Mouse (Mus musculus): ENCODE data around the gene Creb5. TPM values are rescaled to one million over a fixed set of nuclear protein-coding genes. Genes with fewer than 3 reads are reported as not detected.

Creb5 gene
- polyA plus RNA-seq, 1 experiment: 1.5 TPM

DNA sequence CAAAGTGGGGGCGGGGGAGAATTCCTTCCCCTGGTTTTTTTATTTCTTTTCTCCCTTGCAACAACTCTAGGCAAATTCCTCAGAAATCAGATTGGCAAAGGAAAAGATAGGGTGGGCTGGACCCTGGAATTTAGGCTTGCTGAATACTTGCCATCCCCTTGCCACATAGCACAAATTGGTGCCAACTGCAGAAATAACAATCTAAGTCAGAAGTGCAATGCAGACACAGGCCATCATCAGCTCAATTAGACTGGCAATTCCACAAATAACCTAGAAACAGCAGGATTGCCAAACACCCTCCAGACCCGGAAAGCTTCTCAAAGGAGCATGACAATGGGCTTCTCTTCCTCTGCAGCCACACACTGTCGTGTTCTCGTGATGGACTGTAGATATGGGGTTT lies 15.4 kb upstream of the Creb5 start:
- Histone ChIP-seq H3K79me2 (ENCODE audit: control insufficient read depth, insufficient read depth) (no peaks in the 10 kb centered on the region), H3K4me3 (ENCODE audit: insufficient read depth, poor library complexity, severe bottlenecking) (no peak overlapping the region), H3K79me3 (ENCODE audit: low read depth) (no peaks in the 10 kb centered on the region), H3K36me3 (ENCODE audit: control insufficient read depth, insufficient read depth) (no peaks in the 10 kb centered on the region), H3ac (ENCODE audit: control insufficient read depth, insufficient read length, low read depth) (no peak overlapping the region), H3K27me3 (ENCODE audit: control insufficient read depth, insufficient read depth, insufficient read length) (no peaks in the 10 kb centered on the region)
- TF ChIP-seq CEBPB (IDR thresholded peaks at IDR 0.05; ENCODE audit: low read depth) (no peak), MYOG (IDR thresholded peaks at IDR 0.05; ENCODE audit: control insufficient read depth, extremely low read depth, insufficient read length) (no peak), FOSL1 (IDR thresholded peaks at IDR 0.05; ENCODE audit: insufficient read depth, low read length, poor library complexity, severe bottlenecking) (no peak), MAX (IDR thresholded peaks at IDR 0.05) (no peak), MYOD1 (IDR thresholded peaks at IDR 0.05; ENCODE audit: control insufficient read depth, insufficient read length, low read depth) (no peak), CTCF (IDR thresholded peaks at IDR 0.05; ENCODE audit: control insufficient read depth, insufficient read depth, insufficient read length) (no peak), USF1 (IDR thresholded peaks at IDR 0.05; ENCODE audit: low read depth) (no peak)

DNA sequence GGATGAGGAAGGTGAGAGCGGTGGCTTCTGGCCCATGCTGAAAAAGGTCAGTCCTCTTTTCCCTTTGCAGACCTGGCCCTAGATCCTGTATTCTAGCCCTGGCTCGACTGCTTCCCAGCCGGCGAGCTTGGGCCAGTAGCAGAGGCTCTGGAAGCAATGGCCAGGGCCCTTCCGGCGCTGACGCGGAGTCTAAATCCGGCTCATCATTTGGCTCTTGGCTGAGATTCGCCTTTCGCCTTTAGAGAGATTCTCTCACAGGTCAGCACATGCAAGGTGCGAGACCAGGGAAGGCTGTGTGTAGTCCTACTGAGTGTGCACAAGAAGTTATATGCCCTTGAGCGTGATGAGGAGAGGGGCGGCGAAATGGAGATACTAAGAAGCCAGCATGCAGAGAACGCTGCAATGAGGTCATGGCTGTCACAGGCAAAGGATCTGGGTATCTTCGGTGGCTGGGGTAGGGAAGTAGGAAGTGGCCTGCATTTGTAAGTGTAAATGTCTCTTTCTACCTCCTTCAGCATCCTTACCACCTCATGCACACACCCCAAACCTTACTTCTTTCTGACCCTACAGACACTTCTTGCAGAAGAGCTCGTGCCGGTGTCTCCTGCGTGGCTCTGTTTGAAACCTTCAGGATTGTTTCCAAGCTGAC lies 557 bp upstream of the Creb5 start:
- Histone ChIP-seq H3K79me3 (ENCODE audit: low read depth) (no peaks in the 10 kb centered on the region), H3K36me3 (ENCODE audit: control insufficient read depth, insufficient read depth) (no peaks in the 10 kb centered on the region), H3ac (ENCODE audit: control insufficient read depth, insufficient read length, low read depth) (no peak overlapping the region), H3K4me3 (ENCODE audit: insufficient read depth, poor library complexity, severe bottlenecking) (no peak overlapping the region), H3K27me3 (ENCODE audit: control insufficient read depth, insufficient read depth, insufficient read length) (no peaks in the 10 kb centered on the region), H3K79me2 (ENCODE audit: control insufficient read depth, insufficient read depth) (no peaks in the 10 kb centered on the region)
- TF ChIP-seq CTCF (IDR thresholded peaks at IDR 0.05; ENCODE audit: control insufficient read depth, insufficient read depth, insufficient read length) (no peak), USF1 (IDR thresholded peaks at IDR 0.05; ENCODE audit: low read depth) (no peak), CEBPB (IDR thresholded peaks at IDR 0.05; ENCODE audit: low read depth) (no peak), FOSL1 (IDR thresholded peaks at IDR 0.05; ENCODE audit: insufficient read depth, low read length, poor library complexity, severe bottlenecking) (no peak), MYOD1 (IDR thresholded peaks at IDR 0.05; ENCODE audit: control insufficient read depth, insufficient read length, low read depth) (no peak), MYOG (IDR thresholded peaks at IDR 0.05; ENCODE audit: control insufficient read depth, extremely low read depth, insufficient read length) (no peak), MAX (IDR thresholded peaks at IDR 0.05) (no peak)

DNA sequence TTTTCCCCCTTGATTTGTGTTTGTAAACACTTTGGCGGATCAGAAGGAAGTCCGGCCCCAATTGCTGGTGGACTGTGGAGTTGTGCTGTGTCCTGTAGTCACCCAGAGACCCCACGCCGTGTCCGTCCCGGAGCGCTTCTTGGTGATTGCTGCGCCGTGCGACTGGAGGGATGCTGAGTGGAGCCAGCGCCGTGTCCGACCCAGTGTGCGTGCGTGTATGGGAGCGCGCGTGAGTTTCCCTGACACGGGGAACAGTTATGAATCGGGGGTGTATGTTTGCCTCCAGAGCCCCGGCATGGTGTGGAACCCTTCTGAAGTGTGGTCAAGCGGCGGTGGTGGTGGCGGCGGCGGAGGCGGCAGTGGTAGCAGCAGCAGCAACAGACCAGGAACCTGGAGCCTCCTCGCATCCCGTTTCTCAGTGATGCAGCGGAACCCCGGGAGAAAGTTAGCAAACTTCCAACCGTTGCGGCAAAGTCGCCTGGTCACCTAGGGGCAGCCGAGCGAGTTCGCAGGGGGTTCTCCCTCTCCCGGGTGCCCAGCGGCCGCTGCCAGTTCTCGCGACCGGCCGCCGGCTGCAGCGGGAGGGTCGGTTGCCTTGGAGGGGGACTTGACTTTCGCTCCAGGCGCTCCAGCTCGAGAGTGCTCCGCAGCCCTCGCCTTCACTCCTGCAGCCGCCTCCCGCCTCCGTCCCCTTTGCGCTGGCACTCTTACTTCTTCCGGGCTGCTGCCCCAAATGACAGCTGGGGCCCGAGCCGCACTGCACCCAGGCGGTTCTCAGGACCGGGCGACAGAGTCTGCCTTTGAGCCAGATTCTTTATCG lies 702 bp downstream of the Creb5 start:
- Histone ChIP-seq H3ac (ENCODE audit: control insufficient read depth, insufficient read length, low read depth) (peak overlapping the region; percentile 94), H3K36me3 (ENCODE audit: control insufficient read depth, insufficient read depth) (no peaks in the 10 kb centered on the region), H3K79me2 (ENCODE audit: control insufficient read depth, insufficient read depth) (no peaks in the 10 kb centered on the region), H3K4me3 (ENCODE audit: insufficient read depth, poor library complexity, severe bottlenecking) (peak overlapping the region; percentile 37), H3K79me3 (ENCODE audit: low read depth) (no peaks in the 10 kb centered on the region), H3K27me3 (ENCODE audit: control insufficient read depth, insufficient read depth, insufficient read length) (no peaks in the 10 kb centered on the region)
- TF ChIP-seq USF1 (IDR thresholded peaks at IDR 0.05; ENCODE audit: low read depth) (no peak), MYOD1 (IDR thresholded peaks at IDR 0.05; ENCODE audit: control insufficient read depth, insufficient read length, low read depth) (no peak), MYOG (IDR thresholded peaks at IDR 0.05; ENCODE audit: control insufficient read depth, extremely low read depth, insufficient read length) (no peak), CTCF (IDR thresholded peaks at IDR 0.05; ENCODE audit: control insufficient read depth, insufficient read depth, insufficient read length) (no peak), FOSL1 (IDR thresholded peaks at IDR 0.05; ENCODE audit: insufficient read depth, low read length, poor library complexity, severe bottlenecking) (no peak), CEBPB (IDR thresholded peaks at IDR 0.05; ENCODE audit: low read depth) (no peak), MAX (IDR thresholded peaks at IDR 0.05) (no peak)

DNA sequence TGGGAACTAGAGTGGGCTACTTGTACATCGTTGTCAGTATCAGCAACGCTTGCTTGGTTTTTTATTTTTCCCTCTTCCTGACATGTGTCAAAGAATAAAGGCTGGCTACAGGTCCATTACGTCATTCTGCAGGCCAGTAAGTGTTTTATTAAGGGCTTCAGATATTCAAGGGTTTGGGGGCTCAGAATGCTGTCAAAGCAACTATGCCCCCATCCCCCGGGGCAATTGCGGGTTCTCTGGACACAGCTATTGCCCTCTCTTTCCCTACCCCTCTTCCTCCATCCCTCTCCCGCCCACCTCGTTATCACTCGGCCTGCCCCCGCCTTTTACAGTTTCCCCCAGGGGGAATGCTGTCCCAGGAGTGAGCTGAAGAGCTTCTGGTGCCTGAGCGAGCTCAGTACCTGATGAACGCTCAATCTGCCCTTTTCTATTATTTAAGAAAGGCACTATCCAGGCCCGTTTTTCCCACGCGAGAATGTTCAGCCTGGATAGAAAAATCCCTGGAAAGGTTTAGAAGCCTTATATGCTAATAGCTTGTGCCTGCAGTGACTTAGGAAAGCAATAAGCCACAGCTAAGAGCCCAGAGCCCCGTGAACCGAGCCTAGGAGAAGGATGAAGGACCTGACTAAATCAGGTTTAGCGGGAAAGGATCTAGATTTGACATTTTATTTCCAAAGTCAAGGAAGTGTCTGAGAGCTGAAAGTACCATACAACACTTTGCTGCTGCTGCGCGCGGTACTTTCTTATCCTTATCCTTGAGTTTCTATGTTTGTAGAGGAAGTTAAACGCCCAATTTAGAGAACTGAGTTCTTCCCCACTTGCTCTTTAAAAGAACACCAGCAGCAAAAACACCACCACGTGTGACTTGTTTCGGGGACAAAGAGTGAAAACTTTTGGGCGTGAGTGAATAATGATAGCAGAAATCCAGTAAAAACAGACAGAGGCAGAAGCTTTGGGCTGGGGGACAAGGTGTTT lies 1.8 kb downstream of the Creb5 start:
- TF ChIP-seq CTCF (IDR thresholded peaks at IDR 0.05; ENCODE audit: control insufficient read depth, insufficient read depth, insufficient read length) (no peak), MYOD1 (IDR thresholded peaks at IDR 0.05; ENCODE audit: control insufficient read depth, insufficient read length, low read depth) (no peak), MAX (IDR thresholded peaks at IDR 0.05) (no peak)
- Histone ChIP-seq H3K27me3 (ENCODE audit: control insufficient read depth, insufficient read depth, insufficient read length) (no peaks in the 10 kb centered on the region), H3ac (ENCODE audit: control insufficient read depth, insufficient read length, low read depth) (peak overlapping the region; percentile 3)

DNA sequence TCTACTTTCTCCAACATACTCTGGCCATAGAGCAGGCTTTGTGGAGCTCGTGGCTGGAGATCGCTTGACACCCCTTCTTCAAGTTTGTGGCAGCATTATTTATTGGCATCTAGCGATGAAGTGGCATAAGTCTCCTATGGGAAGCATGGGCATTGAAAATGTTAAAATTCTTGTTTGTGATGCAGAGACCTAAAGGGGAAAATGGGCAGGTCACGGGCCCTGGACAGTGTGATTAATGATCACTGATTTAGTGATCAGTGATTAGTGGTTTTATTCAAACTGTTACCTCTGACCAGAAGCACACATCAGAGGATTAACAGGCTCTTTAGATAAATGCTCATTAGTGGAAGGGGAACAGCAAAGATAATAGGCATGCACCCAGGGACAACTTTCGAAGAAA lies 2.6 kb downstream of the Creb5 start:
- Histone ChIP-seq H3K36me3 (ENCODE audit: control insufficient read depth, insufficient read depth) (no peaks in the 10 kb centered on the region), H3ac (ENCODE audit: control insufficient read depth, insufficient read length, low read depth) (no peak overlapping the region), H3K27me3 (ENCODE audit: control insufficient read depth, insufficient read depth, insufficient read length) (no peaks in the 10 kb centered on the region), H3K79me3 (ENCODE audit: low read depth) (no peaks in the 10 kb centered on the region), H3K79me2 (ENCODE audit: control insufficient read depth, insufficient read depth) (no peaks in the 10 kb centered on the region), H3K4me3 (ENCODE audit: insufficient read depth, poor library complexity, severe bottlenecking) (no peak overlapping the region)
- TF ChIP-seq MYOD1 (IDR thresholded peaks at IDR 0.05; ENCODE audit: control insufficient read depth, insufficient read length, low read depth) (no peak), CTCF (IDR thresholded peaks at IDR 0.05; ENCODE audit: control insufficient read depth, insufficient read depth, insufficient read length) (no peak), MAX (IDR thresholded peaks at IDR 0.05) (no peak), FOSL1 (IDR thresholded peaks at IDR 0.05; ENCODE audit: insufficient read depth, low read length, poor library complexity, severe bottlenecking) (no peak), USF1 (IDR thresholded peaks at IDR 0.05; ENCODE audit: low read depth) (no peak), MYOG (IDR thresholded peaks at IDR 0.05; ENCODE audit: control insufficient read depth, extremely low read depth, insufficient read length) (no peak), CEBPB (IDR thresholded peaks at IDR 0.05; ENCODE audit: low read depth) (no peak)

More for the DNA sequence above, 1.8 kb downstream of the Creb5 start:
- H3K36me3 ChIP-seq (ENCODE audit: control insufficient read depth, insufficient read depth): no peaks in the 10 kb centered on the region
- H3K4me3 ChIP-seq (ENCODE audit: insufficient read depth, poor library complexity, severe bottlenecking): peak overlapping the region; percentile 37
- H3K79me2 ChIP-seq (ENCODE audit: control insufficient read depth, insufficient read depth): no peaks in the 10 kb centered on the region
- no peaks in the 10 kb centered on the region for H3K79me3 ChIP-seq (ENCODE audit: low read depth)
